Mouse (Mus musculus) left cerebral cortex, adult 11 months (tissue): ENCODE measurements around the gene Wdr90.
"Not testable (repeated sequence)": the region's sequence is repeated elsewhere in the genome, so short reads cannot be mapped to it uniquely, and the experiment has no call there.

Source experiments
- DNase-seq: peaks from one replicate; pipeline ENCODE4 v3.0.0; 2022; ENCODE audit warnings: low spot score

Wdr90 gene

DNA sequence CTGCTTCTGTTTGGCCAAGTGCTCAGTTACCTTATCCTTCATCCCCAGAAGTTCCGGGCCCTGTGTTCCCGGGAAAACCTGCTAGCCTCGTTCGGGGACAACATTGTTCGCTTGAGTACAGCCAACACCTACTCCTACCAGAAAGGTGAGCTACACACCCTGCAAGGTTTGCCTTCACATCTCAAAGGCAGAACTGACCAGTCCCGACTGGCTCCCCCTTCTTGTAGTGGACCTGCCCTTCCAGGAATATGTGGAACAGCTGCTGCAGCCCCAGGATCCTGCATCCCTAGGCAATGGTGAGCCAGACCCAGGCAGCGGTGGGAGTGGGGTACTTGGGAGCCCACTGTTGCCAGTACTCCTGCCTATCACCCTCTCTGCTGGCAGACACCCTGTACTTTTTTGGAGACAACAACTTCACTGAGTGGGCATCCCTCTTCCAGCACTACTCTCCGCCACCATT is 31.7 kb downstream of the Wdr90 start:
- no peak for DNase-seq

DNA sequence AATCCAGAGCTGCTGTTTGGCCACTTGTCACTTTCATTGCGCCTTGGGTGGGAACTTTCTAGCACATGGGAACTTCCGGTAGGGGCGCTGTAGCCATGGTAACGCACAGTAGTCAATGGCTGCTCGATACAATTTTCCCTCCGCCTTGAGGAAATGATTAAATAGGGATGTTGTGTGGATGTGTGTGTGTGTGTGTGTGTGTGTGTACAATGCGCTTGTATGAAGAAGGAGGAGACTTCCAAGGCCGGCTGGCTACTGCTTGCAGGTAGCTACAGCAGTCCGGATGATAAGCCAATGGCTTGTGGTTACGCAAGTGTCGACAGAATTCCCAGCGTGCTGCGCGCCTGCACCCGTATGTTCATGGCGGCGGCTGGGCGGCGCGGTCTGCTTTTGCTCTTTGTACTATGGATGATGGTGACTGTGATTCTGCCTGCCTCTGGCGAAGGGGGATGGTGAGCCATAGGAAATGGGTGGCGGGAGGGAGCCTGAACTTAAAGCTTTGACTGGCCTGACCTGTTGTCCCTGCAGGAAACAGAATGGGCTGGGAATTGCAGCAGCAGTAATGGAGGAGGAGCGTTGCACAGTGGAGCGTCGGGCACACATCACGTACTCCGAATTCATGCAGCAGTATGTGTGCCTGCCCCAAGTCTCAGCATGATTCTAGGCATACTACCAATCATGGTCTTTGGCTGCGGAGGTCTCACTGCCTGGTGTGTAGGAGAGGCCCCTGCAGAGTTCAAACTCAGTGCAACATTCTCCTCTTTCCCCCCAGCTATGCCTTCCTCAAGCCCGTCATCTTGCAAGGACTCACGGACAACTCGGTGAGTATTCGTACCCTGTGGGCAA is 32.4 kb downstream of the Wdr90 start, which contains the start of gene Jmjd8:
Gene Jmjd8, plus strand, starts transcription at position 156 of the 846 bp plus-strand sequence.
- no peak for DNase-seq

DNA sequence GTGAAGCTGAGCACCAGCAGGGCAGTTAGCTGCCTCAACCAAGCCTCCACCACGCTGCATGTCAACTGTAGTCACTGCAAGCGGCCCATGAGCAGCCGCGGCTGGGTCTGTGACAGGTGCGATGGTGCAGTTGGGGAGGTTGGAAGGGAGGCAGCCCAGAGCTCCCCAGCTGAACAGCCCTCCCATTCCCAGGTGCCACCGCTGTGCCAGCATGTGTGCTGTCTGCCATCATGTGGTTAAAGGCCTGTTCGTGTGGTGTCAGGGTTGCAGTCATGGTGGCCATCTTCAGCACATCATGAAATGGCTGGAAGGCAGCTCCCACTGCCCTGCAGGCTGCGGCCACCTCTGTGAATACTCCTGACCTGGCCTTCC is 33.1 kb downstream of the Wdr90 start:
- DNase-seq = no peak

DNA sequence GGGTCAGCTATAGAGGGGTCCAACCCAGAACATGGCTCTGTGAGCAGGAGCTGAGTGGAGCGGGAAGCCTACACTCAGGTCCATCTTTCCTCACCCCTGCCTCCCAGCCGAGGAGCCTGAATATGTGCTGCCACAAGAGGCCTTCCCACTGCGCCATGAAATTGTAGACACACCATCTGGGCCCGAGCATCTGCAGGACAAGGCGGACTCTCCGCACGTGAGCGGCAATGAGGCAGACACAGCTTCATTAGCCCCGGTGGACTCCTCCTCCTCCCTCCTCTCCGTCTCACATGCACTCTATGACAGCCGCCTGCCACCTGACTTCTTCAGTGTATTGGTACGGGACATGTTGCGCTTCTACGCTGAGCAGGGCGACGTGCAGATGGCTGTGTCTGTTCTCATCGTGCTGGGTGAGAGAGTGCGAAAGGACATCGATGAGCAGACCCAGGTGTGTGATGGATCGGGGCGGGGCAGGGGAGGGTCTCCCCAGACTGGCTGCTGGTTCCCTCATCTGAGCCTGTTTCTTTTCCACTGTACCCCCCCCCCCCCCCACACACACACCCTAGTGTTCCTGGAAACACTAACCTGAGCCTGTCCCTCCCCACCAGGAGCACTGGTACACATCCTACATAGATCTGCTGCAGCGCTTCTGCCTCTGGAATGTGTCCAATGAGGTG is 33.6 kb downstream of the Wdr90 start:
- DNase-seq = no peak

DNA sequence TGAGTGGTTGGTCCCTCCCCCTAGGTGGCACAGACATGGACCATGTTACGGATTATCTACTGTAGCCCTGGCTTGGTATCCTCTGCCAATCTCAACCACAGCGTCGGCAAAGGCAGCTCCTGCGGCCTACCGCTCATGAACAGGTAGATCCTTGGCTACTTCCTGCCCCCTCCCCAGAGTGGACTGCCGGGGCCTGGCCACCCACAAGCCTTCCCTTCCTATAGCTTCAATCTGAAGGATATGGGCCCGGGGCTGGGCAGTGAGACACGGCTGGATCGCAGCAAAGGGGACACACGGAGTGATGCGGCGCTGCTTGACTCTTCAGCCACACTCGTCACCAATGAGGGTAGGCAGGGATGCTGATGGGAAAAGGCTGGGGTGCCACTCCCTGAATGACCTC is 34.3 kb downstream of the Wdr90 start:
- no peak for DNase-seq

DNA sequence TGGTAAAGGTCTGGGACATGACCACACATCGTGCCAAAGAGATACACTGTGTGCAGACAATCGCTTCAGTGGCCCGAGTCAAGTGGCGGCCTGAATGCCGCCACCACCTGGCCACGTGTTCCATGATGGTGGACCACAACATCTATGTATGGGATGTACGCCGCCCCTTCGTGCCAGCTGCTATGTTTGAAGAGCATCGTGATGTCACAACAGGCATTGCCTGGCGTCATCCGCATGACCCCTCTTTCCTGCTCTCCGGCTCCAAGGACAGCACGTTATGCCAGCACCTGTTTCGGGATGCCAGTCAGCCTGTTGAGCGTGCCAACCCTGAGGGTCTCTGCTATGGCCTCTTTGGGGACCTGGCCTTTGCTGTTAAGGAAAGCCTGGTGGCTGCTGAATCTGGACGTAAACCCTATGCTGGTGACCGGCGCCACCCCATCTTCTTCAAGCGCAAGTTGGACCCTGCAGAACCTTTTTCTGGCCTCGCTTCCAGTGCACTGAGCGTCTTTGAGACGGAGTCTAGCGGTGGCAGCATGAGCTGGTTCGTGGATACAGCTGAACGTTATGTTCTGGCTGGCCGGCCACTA is 35.2 kb downstream of the Wdr90 start:
- DNase-seq = no peak

DNA sequence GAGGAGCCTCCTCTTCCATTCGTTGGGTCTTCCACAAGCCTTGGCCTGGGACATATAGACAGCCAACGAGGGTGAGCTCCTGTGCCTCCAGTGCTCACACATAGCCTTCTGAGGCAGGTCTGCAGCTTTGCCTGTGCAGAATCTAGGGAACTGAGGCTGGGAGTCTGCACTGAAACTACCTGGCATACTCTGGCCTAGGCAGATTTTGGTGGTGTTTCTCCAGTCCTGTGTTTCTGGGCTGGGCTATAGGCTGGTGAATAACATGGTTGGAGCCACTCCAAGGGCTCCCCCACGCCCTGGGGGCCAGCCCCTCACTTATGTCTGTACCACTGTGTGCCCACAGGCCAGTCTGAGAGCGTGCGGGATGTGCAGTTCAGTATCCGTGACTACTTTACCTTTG is 36.0 kb downstream of the Wdr90 start:
- DNase-seq = no peak

DNA sequence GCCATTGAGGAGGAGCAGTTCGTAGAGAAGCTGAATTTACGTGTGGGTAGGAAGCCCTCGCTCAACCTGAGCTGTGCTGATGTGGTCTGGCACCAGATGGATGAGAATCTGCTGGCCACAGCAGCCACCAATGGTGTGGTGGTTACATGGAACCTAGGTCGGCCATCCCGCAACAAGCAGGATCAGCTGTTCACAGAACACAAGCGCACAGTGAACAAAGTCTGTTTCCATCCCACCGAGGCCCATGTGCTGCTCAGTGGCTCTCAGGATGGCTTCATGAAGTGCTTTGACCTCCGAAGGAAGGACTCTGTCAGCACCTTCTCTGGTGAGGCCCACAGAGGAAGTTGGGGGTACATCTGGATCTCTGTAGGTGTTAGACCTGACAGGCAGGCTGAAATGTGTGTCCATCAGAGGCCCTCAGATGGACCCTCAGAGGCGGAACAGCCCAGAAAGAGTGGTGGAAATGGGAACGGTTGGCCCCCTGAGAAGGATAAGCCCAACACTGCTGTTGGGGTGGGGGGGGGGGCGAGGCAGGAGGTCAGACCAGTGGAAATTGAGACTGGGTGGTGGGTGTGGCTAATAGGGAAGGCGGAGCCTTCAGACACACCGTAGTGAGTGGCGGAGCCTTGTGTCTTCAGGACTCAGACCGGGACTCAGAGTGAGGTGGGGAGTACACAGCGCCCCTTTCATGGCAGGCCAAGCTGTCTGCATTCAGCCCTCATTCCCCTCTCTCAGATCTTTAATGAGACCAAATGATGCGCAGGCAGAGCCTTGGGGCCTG is 36.7 kb downstream of the Wdr90 start:
- DNase-seq = no peak

DNA sequence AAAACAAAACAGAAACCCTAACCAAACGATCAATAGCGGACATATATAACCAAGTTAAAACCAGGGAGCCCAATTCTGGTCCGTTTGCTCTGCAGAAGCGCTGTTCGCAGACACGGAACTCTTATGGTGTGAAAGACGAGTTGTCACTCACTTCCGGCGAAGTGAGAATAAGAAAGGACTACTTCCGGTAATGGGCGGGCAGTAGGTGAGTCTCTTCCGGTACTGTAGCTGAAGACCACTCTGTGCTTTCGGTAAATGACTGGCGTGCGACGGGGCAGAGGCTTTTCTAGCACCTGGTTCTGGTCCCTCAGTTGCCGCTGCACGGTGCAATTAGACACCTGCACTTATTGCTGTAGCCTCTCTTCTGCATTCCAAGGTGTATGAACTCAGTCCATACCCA is 37.8 kb downstream of the Wdr90 start, which contains the start of gene Wdr24:
Gene Wdr24, plus strand, starts transcription at position 176 of the 400 bp plus-strand sequence.
- peak; percentile 81 for DNase-seq

DNA sequence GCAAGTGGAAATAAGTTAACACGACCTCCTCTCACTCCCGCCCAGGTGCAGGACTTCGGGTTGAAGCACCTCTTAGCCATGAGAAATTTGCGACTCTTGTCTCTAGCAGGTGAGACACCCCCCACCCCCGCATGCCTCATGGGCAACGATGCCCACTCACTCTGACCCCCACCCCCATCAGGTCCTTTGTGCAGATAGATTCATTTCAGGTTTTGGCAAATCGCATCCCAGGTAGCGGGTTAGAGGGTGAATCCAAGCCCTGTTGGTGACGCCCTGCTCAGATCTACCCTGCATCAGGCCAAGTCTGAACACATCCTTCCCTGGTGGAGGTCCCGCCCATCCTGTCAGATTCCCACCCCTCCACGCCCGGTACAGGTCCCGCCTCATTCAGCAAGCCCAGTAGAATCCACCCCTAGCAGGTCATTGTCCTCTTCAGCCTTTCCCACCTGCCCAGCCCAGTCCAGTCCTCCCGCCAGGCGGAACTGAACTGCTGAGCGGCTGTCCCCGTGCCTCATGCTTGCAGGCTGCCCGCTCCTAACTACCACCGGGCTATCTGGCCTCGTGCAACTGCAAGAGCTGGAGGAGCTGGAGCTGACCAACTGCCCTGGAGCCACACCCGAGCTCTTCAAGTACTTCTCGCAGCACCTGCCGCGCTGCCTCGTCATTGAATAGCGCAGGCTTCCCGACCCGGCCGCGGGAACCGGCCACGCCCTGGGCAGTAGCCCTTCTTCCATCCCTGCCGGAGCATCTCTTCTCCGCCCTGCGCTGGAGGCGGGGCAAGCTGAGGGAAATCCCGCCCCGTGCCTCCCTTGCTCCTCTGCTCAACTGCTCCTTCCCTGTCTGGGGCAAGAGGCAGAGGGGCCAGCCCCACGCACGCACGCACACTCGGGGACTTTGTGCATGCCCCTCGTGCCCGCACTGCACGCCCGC is 42.2 kb downstream of the Wdr90 start:
- DNase-seq = no peak

DNA sequence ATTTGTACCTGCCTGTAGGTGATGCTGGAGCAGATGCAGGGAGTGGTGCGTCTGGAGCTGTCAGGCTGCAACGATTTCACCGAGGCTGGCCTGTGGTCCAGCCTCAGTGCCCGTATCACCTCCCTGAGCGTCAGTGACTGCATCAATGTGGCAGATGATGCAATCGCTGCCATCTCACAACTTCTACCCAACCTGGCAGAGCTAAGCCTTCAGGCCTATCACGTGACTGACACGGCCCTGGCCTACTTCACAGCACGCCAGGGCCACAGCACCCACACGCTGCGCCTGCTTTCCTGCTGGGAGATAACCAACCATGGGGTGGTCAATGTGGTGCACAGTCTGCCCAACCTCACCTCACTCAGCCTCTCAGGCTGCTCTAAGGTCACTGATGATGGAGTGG is 43.6 kb downstream of the Wdr90 start:
- no peak for DNase-seq

DNA sequence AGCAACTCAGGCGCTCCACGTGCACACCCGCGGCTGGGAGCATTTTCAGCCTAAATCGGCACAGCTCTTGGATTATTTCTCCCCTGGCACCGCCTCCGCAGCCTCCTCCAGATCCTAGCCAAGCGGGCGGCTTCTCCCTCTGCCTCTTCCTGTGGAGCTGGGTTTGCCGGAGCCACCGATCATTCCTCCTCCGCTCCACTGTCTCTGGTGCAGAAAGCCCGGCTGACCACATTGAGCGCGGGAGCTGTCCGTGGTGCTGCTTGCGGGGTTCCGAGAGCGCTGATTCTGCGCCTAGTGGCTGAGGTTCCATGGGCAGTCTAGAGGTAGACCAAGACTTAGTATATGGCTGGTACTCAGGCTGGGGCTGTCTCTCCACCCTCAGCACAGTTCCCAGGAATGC is 47.8 kb downstream of the Wdr90 start:
- peak; percentile 79 for DNase-seq

DNA sequence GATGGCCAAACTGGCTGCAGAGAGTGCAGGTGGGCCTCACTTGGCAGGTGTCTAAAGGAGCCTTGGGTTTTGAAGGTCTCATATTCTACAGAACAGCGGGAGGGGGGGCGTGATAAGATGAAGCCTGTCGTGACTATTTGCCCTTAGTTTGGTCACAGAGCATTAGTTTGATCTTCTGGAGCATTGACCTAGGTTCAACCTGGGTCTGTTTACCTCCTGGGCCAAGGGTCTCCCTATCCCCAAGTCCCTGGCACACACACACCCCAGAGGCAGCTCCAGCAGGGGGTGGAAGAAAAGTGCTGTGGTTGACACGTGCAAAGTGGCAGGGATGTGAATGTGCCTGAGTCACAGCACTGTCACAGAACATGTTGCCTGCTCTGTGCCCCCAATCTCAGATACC is 50.4 kb downstream of the Wdr90 start:
- DNase-seq = no peak

DNA sequence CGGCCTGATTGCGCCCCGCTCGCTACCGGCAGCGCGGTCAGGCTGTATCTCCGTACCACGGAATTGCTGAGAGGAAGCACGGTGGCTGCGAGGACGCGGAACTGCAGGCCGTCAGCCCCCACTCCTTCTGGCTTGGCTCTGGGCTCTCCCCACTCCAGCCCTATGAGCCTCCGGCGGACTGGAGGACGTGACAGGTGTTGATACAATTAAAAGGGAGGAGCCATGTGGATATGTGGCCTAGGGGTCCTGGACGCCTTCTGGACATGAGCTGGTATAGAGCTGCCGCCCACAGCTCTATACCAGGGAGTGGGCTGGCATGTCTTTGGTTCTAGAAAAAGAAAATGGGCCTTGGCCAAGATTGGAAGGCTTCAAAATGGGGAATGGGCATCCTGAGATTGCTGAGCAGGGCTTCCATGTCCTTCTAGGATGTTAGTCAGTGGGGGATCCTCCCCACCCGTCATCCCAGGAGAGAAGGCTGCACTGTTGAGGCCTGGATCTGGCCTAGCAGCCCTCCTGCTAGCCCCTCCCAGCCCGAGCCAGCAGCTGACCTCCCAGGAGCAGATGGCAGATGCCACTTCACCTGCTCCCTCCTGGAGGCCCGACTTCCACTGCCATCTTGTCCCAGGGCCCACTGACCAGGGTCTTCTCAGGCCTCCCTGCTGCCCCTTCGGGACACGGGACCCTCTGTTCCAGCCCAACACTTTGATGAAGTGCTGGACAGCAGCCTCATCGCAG is 51.5 kb downstream of the Wdr90 start:
- DNase-seq = no peak

DNA sequence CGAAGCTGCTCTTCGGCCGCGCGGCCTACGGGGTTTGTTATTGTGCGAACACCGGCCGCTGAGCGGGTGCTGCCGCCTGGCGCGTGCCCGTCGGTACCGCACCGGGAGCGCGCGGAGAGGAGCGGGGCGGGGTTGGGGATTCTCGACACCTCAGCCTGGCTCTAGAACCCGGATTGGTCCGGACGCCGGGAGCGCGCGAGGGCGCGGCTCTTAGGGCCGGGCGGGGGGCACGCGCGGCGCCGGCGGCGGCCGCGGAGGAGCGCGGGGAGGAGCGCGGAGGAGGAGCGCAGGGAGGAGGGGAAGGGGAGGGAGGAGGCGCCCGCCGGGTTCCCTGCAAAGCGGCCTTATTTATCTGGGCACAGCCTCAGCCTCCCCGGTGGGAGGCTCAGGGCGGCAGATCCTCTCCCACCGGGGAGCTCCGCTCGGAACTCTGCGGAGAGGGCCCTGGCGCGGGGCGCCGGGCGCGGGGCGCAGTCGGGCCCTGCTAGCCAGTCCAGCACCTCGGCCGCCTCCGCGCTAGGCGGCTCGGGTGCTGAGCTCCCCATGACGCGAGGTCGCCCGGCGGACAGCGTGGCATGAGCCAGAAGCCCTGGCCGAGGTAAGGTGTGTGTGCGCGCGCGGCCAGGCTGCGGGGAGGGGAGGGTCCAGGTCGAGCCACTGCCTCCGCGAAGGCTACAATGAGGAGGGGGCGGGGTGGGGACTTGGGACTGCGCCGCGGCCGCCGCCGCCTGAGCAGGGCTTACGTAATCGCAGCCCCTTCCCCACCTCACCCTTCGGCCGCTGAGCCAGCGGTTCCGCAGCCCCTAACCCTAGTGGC is 52.3 kb downstream of the Wdr90 start, which contains the start of gene Fbxl16:
Gene Fbxl16, plus strand, starts transcription at position 297 of the 817 bp plus-strand sequence.
- peak; percentile 85 for DNase-seq

DNA sequence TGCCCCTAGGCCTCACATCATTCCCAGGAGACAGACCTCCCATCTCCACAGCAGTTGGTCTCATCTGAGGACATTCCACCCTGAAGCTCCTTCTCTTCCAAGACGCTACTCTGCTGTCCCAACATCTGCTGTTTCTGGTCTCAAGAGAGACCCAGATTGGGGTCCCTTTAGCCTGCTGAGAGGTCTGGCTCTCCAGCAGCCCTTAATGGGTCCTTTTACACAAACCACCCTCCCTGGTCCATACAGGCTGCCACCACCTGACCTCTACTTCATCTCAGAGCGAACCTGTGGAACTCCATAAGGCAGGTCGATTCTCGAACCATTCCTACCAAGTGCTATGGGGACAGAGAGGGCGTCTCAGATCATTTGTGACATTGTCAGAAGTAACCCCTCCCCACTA is 53.3 kb downstream of the Wdr90 start:
- no peak for DNase-seq

DNA sequence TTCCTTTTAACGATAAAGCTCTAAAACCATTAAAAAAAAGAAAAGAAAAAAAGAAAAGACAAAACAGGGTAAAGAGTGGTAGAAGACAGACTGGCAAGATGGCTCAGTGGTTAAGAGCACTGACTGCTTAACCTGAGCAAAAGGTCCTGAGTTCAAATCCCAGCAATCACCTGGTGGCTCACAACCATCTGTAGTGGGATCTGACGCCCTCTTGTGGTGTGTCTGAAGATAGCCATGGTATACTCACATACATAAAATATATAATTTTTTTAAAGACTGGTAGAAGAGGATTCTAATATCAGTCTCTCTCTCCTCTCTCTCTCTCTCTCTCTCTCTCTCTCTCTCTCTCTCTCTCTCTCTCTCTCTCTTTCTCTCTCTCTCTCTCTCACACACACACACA is 53.8 kb downstream of the Wdr90 start:
- not testable (repeated sequence) for DNase-seq

DNA sequence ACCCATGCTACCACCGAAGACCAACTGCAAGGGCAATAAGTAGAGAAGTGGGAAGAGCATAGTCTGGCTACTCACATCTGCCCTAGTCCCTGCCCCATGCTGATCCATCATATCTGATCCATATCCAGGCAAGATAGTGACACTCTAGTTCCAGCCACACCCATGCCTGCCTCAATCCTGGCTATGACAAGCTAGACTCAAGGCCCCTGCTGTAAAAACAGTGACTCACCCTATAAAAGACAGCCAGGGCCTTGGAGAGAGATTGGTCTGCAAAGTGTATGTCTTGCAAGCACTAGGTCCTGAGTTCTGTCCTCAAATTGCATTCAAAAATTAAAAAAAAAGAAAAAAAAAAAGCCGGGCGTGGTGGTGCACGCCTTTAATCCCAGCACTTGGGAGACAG is 54.8 kb downstream of the Wdr90 start:
- no peak for DNase-seq

DNA sequence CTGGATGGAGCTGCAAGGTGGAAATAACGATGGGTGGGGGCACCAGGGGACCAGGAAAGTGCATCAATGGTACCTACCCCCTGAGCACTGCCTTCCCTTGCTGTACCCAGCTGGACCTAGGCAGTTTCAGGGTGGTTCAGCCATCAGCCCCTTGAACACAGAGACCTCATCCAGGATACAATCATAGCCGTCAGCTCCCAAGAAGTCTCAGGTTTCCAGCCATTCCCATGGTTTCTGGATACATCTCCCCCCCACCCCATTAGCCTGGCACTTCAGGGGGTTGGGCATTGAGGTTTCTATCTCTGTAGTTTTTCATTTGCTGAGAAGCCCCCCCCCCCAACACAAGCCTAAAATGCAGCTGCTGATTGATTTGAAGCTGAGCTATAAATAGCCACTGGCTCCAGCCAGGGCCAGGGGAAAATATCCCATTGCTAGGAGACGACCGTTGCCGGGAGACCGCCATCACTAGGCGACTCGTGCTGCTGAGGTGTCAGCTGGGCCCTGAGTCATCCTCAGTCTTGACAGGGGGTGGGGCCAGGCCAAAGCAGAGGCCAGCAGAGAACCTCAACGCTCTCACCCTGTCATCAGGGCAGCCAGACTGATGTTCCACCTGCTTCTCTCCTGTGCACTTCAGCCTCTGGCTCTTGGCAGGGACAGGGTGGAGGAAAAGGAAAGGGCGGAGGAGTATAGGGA is 58.3 kb downstream of the Wdr90 start:
- DNase-seq = peak; percentile 71
